Mouse (Mus musculus) thymus, postnatal 10 days (tissue): Measurements from ENCODE around the gene Spcs1.

ENCODE experiments used
- DNase-seq, 2 experiments: peaks; one replicate each; pipeline ENCODE4 v3.0.0; 2021; ENCODE audit warnings: low spot score in 2 of 2

The Spcs1 gene

GRCm38 (mm10) chr14:30949986-30950385, 51.5 kb downstream of the Spcs1 start:
- no peak for DNase-seq
